ENCODE assay signal across 8 mouse cellular contexts in genomic region chr7:98308607-98309218, GRCm38 (mm10). TPM values are rescaled to one million over a fixed set of nuclear protein-coding genes. Genes with fewer than 3 reads are reported as not detected.
DNase-seq lines count a peak whose midpoint lies in the region; ATAC-seq lines count a peak whose summit lies in the region.

No protein-coding gene starts in this region.

- peak; percentile 72 for ATAC-seq in forebrain, embryonic 12.5 days (ENCODE audit: low FRiP score)
- ATAC-seq in limb, embryonic 13.5 days (ENCODE audit: low FRiP score, low read depth): no peak
- ATAC-seq in neural tube, embryonic 15.5 days (ENCODE audit: low FRiP score): peak; percentile 72
- ATAC-seq in granulocyte monocyte progenitor cell, adult 5-6 weeks (replicated peaks; ENCODE audit: poor library complexity, severe bottlenecking): no peak

- peak overlapping the region; percentile 82 for H3K4me3 ChIP-seq in forebrain, embryonic 12.5 days (replicated peaks)
- H3K4me3 ChIP-seq in limb, embryonic 13.5 days: peak overlapping the region; percentile 76
- H3K4me3 ChIP-seq in neural tube, embryonic 15.5 days (replicated peaks): peak overlapping the region; percentile 92

- no peaks in the 10 kb centered on the region for H3K27me3 ChIP-seq in forebrain, embryonic 12.5 days
- no peaks in the 10 kb centered on the region for H3K27me3 ChIP-seq in limb, embryonic 13.5 days
- no peaks in the 10 kb centered on the region for H3K27me3 ChIP-seq in neural tube, embryonic 15.5 days (replicated peaks)

- peak overlapping the region; percentile 56; the same call in 1 of the 2 replicates for H3K27ac ChIP-seq in forebrain, embryonic 12.5 days
- H3K27ac ChIP-seq in limb, embryonic 13.5 days: peak overlapping the region; percentile 65; the same call in 1 of the 2 replicates
- H3K27ac ChIP-seq in neural tube, embryonic 15.5 days (replicated peaks): peak overlapping the region; percentile 82

- peak overlapping the region; percentile 76 for H3K9ac ChIP-seq in forebrain, embryonic 12.5 days
- H3K9ac ChIP-seq in limb, embryonic 13.5 days: peak overlapping the region; percentile 83
- H3K9ac ChIP-seq in neural tube, embryonic 15.5 days (replicated peaks): peak overlapping the region; percentile 88

- H3K36me3 ChIP-seq in forebrain, embryonic 12.5 days (replicated peaks): no peaks in the 10 kb centered on the region
- H3K36me3 ChIP-seq in limb, embryonic 13.5 days: no peaks in the 10 kb centered on the region
- H3K36me3 ChIP-seq in neural tube, embryonic 15.5 days: no peaks in the 10 kb centered on the region

- under 1% methylated on average over 33 of the region's 33 CpGs for WGBS in forebrain, embryonic 12.5 days
- 0% methylated on average over 33 of the region's 33 CpGs for WGBS in limb, embryonic 13.5 days
- WGBS in neural tube, embryonic 15.5 days: 0% methylated on average over 32 of the region's 33 CpGs

- peak; percentile 19 for DNase-seq in kidney, adult 9 months
- no peak for DNase-seq in kidney, postnatal 14 days
- peak; percentile 34 for DNase-seq in MEL-GATA-1-ER (ENCODE audit: extremely low read depth, low read depth)
- DNase-seq in left cerebral cortex, adult 11 months (ENCODE audit: low spot score): no peak

- H3K4me2 ChIP-seq in forebrain, embryonic 12.5 days: peak overlapping the region; percentile 91
- H3K4me2 ChIP-seq in limb, embryonic 13.5 days (replicated peaks): peak overlapping the region; percentile 85
- H3K4me2 ChIP-seq in neural tube, embryonic 15.5 days: peak overlapping the region; percentile 81

- H3K9me3 ChIP-seq in forebrain, embryonic 12.5 days: no peaks in the 10 kb centered on the region
- H3K9me3 ChIP-seq in limb, embryonic 13.5 days: no peaks in the 10 kb centered on the region
- no peaks in the 10 kb centered on the region for H3K9me3 ChIP-seq in neural tube, embryonic 15.5 days (replicated peaks)

- H3K4me1 ChIP-seq in forebrain, embryonic 12.5 days: peaks cover 11% of the 10 kb centered on the region
- H3K4me1 ChIP-seq in limb, embryonic 13.5 days: peaks cover 11% of the 10 kb centered on the region
- H3K4me1 ChIP-seq in neural tube, embryonic 15.5 days: peaks cover 20% of the 10 kb centered on the region

RNA-seq across cellular contexts. Expression of gene Acer3, which starts 12.3 kb away (rescaled TPM):
- polyA plus RNA-seq in forebrain, embryonic 12.5 days (2016; fragmentation: Nextera tagmentation; extraction: Ambion mirVana): 10.6 and 11.7 TPM in 2 replicates
- polyA plus RNA-seq in limb, embryonic 13.5 days (2015; fragmentation: Nextera tagmentation; extraction: Ambion mirVana): 33.7 and 34.7 TPM in 2 replicates
- polyA plus RNA-seq in neural tube, embryonic 15.5 days (2015; fragmentation: Nextera tagmentation; extraction: Ambion mirVana): 28.3 and 28.4 TPM in 2 replicates
- total RNA-seq in granulocyte monocyte progenitor cell, adult 5-6 weeks (2014; fragmentation: Nextera tagmentation): 42.7 and 49.6 TPM in 2 replicates
- 42.1 and 48.8 TPM in 2 replicates for total RNA-seq in granulocyte monocyte progenitor cell, adult 5-6 weeks (2017)

RNA-seq across cellular contexts. Expression of gene Tsku, which starts 52.4 kb away (rescaled TPM):
- polyA plus RNA-seq in forebrain, embryonic 12.5 days (2016; fragmentation: Nextera tagmentation; extraction: Ambion mirVana): 6.5 and 7.7 TPM in 2 replicates
- polyA plus RNA-seq in limb, embryonic 13.5 days (2015; fragmentation: Nextera tagmentation; extraction: Ambion mirVana): 22.4 and 23.1 TPM in 2 replicates
- polyA plus RNA-seq in neural tube, embryonic 15.5 days (2015; fragmentation: Nextera tagmentation; extraction: Ambion mirVana): 6.3 and 7.1 TPM in 2 replicates
- total RNA-seq in granulocyte monocyte progenitor cell, adult 5-6 weeks (2014; fragmentation: Nextera tagmentation): 0.43 TPM in 1 of 2 replicates, not detected in the other
- total RNA-seq in granulocyte monocyte progenitor cell, adult 5-6 weeks (2017): not detected in 2 replicates

Comparison
In these comparisons a context has a peak if more than half of its experiments do, and no peak if none do; other contexts are left out.
1. DNase-seq: peak in kidney, adult 9 months (single experiment) and MEL-GATA-1-ER (single experiment); none in kidney, postnatal 14 days (single experiment) and left cerebral cortex, adult 11 months (single experiment).
2. ATAC-seq: peak in forebrain, embryonic 12.5 days (single experiment) and neural tube, embryonic 15.5 days (single experiment); none in limb, embryonic 13.5 days (single experiment) and granulocyte monocyte progenitor cell, adult 5-6 weeks (single experiment).
3. Peak in every context shown above with its lines, with median percentiles within 50 percentile points of each other: H3K27ac ChIP-seq, H3K4me2 ChIP-seq, H3K4me3 ChIP-seq and H3K9ac ChIP-seq.